ENCODE assay signal across 9 mouse cellular contexts in genomic region chr7:37373864-37374263, GRCm38 (mm10).
A peak's percentile ranks its signal among the peaks of the same experiment; 100 is the strongest.
DNase-seq lines count a peak whose midpoint lies in the region; ATAC-seq and TF ChIP-seq lines count a peak whose summit lies in the region.
"Had no signal": no experiment of that assay in that cellular context is flagged by ENCODE, and none has a peak within 500 bp of the region (broad histone marks: within the 10 kb centered on the region; RNA-seq: fewer than 3 reads in every experiment).

No protein-coding gene starts in this region.

- ATAC-seq in forebrain, embryonic 12.5 days (ENCODE audit: low FRiP score), result peak; percentile 52
- peak; percentile 62 for ATAC-seq in lung, embryonic 16.5 days (ENCODE audit: low read depth)

- no peak overlapping the region for H3K9ac ChIP-seq in forebrain, embryonic 12.5 days
- no peak overlapping the region for H3K9ac ChIP-seq in lung, embryonic 16.5 days (ENCODE audit: low read length)
- H3K9ac ChIP-seq: liver, embryonic 15.5 days had no signal

- H3K27ac ChIP-seq in forebrain, embryonic 12.5 days, result no peak overlapping the region
- no peak overlapping the region for H3K27ac ChIP-seq in layer of hippocampus, adult 2 months
- H3K27ac ChIP-seq in lung, embryonic 16.5 days (ENCODE audit: low read length), result no peak overlapping the region
- H3K27ac ChIP-seq: liver, embryonic 15.5 days had no signal

- H3K4me2 ChIP-seq in forebrain, embryonic 12.5 days, result peak overlapping the region; percentile 32
- peak overlapping the region; percentile 34 for H3K4me2 ChIP-seq in lung, embryonic 16.5 days (ENCODE audit: low read depth, low read length)
- H3K4me2 ChIP-seq: liver, embryonic 15.5 days had no signal

- peaks cover 44% of the 10 kb centered on the region for H3K4me1 ChIP-seq in forebrain, embryonic 12.5 days
- H3K4me1 ChIP-seq in lung, embryonic 16.5 days (replicated peaks; ENCODE audit: control insufficient read depth, insufficient read depth, low read length), result no peaks in the 10 kb centered on the region; the same call in 1 of the 2 replicates
- H3K4me1 ChIP-seq: liver, embryonic 15.5 days had no signal

- intact Hi-C loops in heart, postnatal 36 days (cut with DNase I), result loop anchor here (1.0 to 5.0 kb wide), 4 partner anchors 401 to 758 kb away; no protein-coding TSS in a partner anchor

- no peak overlapping the region for H3K4me3 ChIP-seq in forebrain, embryonic 12.5 days (replicated peaks)
- peak overlapping the region; percentile 35 for H3K4me3 ChIP-seq in layer of hippocampus, adult 2 months
- H3K4me3 ChIP-seq in lung, embryonic 16.5 days (ENCODE audit: low read length), result no peak overlapping the region
- H3K4me3 ChIP-seq: liver, embryonic 15.5 days had no signal

- H3K9me3 ChIP-seq in forebrain, embryonic 12.5 days, result no peaks in the 10 kb centered on the region
- no peaks in the 10 kb centered on the region for H3K9me3 ChIP-seq in lung, embryonic 16.5 days (ENCODE audit: control insufficient read depth, low read length)
- H3K9me3 ChIP-seq: liver, embryonic 15.5 days had no signal

- 11% methylated on average over 11 of the region's 11 CpGs for WGBS in forebrain, embryonic 12.5 days
- WGBS in lung, embryonic 16.5 days, result 9% methylated on average over 11 of the region's 11 CpGs

- peak; percentile 99 for TF ChIP-seq CTCF in layer of hippocampus, adult 2 months (conservative IDR thresholded peaks at IDR 0.05)

- peaks cover 7% of the 10 kb centered on the region; the same call in 1 of the 2 replicates for H3K27me3 ChIP-seq in forebrain, embryonic 12.5 days
- no peaks in the 10 kb centered on the region for H3K27me3 ChIP-seq in lung, embryonic 16.5 days (ENCODE audit: control insufficient read depth, insufficient read depth, low read depth, low read length)
- H3K27me3 ChIP-seq: liver, embryonic 15.5 days had no signal

- peak; percentile 15 for DNase-seq in ES-CJ7 (ENCODE audit: low read depth, low spot score)
- peak; percentile 14 for DNase-seq in c-Kit-positive CD71-positive TER-119-negative erythroid progenitor cells, embryonic 14.5 days (ENCODE audit: low read depth)
- DNase-seq in heart, postnatal 36 days, result peak; percentile 70 to 79
- DNase-seq in layer of hippocampus, adult 2 months (ENCODE audit: low spot score in 2 of 2), result peak; percentile 74 to 89
- peak; percentile 25 for DNase-seq in ovary, adult 18-20 months (ENCODE audit: low spot score)
- peak; percentile 74 for DNase-seq in thymus, postnatal 14 days

- H3K36me3 ChIP-seq in forebrain, embryonic 12.5 days (replicated peaks), result no peaks in the 10 kb centered on the region
- H3K36me3 ChIP-seq in lung, embryonic 16.5 days (ENCODE audit: control insufficient read depth, insufficient read depth, low read length), result no peaks in the 10 kb centered on the region
- H3K36me3 ChIP-seq: liver, embryonic 15.5 days had no signal

Comparison
In these comparisons a context has a peak if more than half of its experiments do, and no peak if none do; other contexts are left out.
1. DNase-seq: peak in every context shown above with its lines; median percentile 82 in layer of hippocampus, adult 2 months; 74 in heart, postnatal 36 days; 74 in thymus, postnatal 14 days; 25 in ovary, adult 18-20 months; 15 in ES-CJ7; 14 in c-Kit-positive CD71-positive TER-119-negative erythroid progenitor cells, embryonic 14.5 days.